Mouse (Mus musculus) kidney, embryonic 15.5 days (tissue): ENCODE results near the gene Lrp5. TPM values are rescaled to one million over a fixed set of nuclear protein-coding genes. Genes with fewer than 3 reads are reported as not detected.
A peak's percentile ranks its signal among the peaks of the same experiment; 100 is the strongest.

Source experiments
- ATAC-seq: fragments of 200-750 bp; cut with Nextera tagmentation; replicated peaks from 2 replicates; pipeline ENCODE4 v1.8.0; 2017; ENCODE audit warnings: moderate TSS enrichment; ENCODE audit not compliant: low FRiP score
- H3K27ac ChIP-seq: fragments of 300-500 bp; sonication (generic); 2 replicates; pipeline ENCODE4 v1.5.1; 2015; ENCODE audit warnings: mild to moderate bottlenecking, inconsistent platforms
- H3K27me3 ChIP-seq: fragments of 300-500 bp; sonication (generic); 2 replicates; pipeline ENCODE4 v1.6.1; 2015; ENCODE audit warnings: inconsistent platforms
- H3K36me3 ChIP-seq: fragments of 300-500 bp; sonication (generic); 2 replicates; pipeline ENCODE4 v1.6.1; 2015; ENCODE audit warnings: inconsistent platforms
- H3K4me1 ChIP-seq: fragments of 300-500 bp; sonication (generic); 2 replicates; pipeline ENCODE4 v1.6.1; 2015; ENCODE audit warnings: inconsistent platforms
- H3K4me2 ChIP-seq: fragments of 300-500 bp; sonication (generic); 2 replicates; pipeline ENCODE4 v1.6.1; 2015; ENCODE audit warnings: moderate library complexity, mild to moderate bottlenecking, inconsistent platforms
- H3K4me3 ChIP-seq: fragments of 300-500 bp; sonication (generic); replicated peaks from 2 replicates; pipeline ENCODE4 v1.5.1; 2015; ENCODE audit warnings: mild to moderate bottlenecking, inconsistent platforms
- H3K9ac ChIP-seq: fragments of 300-500 bp; sonication (generic); 2 replicates; pipeline ENCODE4 v1.6.1; 2015; ENCODE audit warnings: mild to moderate bottlenecking, inconsistent platforms
- H3K9me3 ChIP-seq: fragments of 300-500 bp; sonication (generic); replicated peaks from 2 replicates; pipeline ENCODE4 v1.6.1; 2016; ENCODE audit warnings: inconsistent platforms
- WGBS: fragments of 180-500 bp; shearing (Covaris S2); methylation state at CpG from one replicate; pipeline ENCODE4 v1.1.7; 2015; ENCODE audit warnings: mixed read lengths; 5-methylcytosine and 5-hydroxymethylcytosine counted together
- polyA plus RNA-seq: library from polyadenylated mRNA; unstranded; fragments of >200 nt; fragmentation: Nextera tagmentation; extraction: Ambion mirVana; gene quantifications from 2 replicates; pipeline ENCODE4 v1.2.1, GENCODE M21; 2015

Gene Lrp5
- polyA plus RNA-seq, 1 experiment from 2014 or later: 6.9 TPM

DNA sequence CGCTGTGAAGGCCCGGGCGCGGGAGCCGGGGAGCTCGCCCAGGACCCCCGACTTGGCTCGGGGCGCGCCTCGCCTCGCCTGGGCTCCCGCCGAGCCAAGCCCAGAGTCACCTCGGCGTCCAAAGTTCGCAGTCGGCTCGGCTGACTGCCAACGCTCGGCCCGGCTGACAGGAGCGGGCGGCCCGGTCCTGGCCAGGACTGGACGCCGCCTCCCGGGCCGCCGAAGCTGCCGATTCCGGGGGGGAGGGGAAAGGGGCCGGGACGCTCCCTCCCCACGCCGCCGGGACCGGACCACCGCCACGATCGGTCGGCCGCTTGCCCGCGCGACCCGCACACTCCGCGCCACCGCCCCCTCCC is 111.1 kb downstream of the Lrp5 start:
- peak; percentile 61 for ATAC-seq
- H3K9ac ChIP-seq: peak overlapping the region; percentile 92
- 0% methylated on average over 46 of the region's 50 CpGs for WGBS

DNA sequence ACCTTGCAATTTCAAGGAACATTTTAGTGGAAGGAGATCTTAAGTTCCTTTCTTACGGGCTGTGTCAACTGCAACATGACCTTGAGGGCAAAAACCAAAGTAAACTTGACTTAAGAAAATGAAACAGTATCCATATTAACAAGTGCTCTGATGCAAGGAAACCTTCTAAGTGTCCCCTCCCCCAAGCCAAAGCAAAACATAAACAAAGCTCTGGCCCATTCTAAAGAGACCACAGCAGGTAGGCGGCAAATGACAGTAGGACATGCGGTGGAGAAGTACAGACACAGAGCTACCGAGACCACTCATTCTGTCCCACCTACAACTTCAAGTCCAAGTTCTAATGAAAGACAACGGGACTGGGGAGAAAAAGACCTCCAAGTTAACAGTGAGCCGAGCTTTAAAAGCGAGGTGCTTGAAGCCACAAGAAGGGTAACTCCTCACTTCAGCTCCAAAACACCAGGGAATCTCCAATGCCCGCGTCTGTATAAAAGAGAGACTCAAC is 111.7 kb downstream of the Lrp5 start:
- H3K27me3 ChIP-seq: no peaks in the 10 kb centered on the region
- H3K27ac ChIP-seq: peak overlapping the region; percentile 98
- whole genome bisulfite sequencing: under 1% methylated on average over 9 of the region's 9 CpGs
- peaks cover 30% of the 10 kb centered on the region for H3K4me1 ChIP-seq
- peak overlapping the region; percentile 92 for H3K4me3 ChIP-seq
- H3K4me2 ChIP-seq: peak overlapping the region; percentile 78
- peak overlapping the region; percentile 92 for H3K9ac ChIP-seq
- no peaks in the 10 kb centered on the region for H3K9me3 ChIP-seq
- ATAC-seq: no peak
- no peaks in the 10 kb centered on the region for H3K36me3 ChIP-seq

More for the DNA sequence above, 111.1 kb downstream of the Lrp5 start:
- Histone ChIP-seq H3K4me1 (peaks cover 30% of the 10 kb centered on the region), H3K4me3 (peak overlapping the region; percentile 92), H3K9me3 (no peaks in the 10 kb centered on the region), H3K27ac (peak overlapping the region; percentile 98), H3K27me3 (no peaks in the 10 kb centered on the region), H3K4me2 (peak overlapping the region; percentile 78), H3K36me3 (no peaks in the 10 kb centered on the region)

DNA sequence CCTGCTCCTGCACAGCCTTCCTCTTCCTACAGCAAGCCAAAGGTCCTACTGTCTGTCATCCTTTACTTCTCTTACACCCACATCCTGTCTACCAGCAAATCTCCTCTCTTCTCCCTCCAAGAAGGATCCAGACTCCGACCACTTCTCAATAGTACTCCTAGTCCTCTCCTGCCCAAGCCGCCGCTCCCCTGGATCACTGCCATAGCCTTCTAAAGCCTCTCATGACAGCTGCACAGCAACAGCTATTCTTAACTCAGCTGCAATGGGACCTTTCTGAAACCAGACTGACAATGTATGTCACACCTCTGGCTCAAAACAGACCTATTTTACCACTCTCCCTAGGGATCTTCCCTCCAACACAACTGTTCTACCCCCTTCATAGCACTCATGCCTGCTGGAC is 122.1 kb downstream of the Lrp5 start:
- Histone ChIP-seq H3K4me1 (0 out of 2 replicates have a peak, but pooled peaks cover 10% of the 10 kb centered on the region), H3K36me3 (peaks cover 17% of the 10 kb centered on the region), H3K4me2 (no peak overlapping the region), H3K27me3 (no peaks in the 10 kb centered on the region), H3K4me3 (no peak overlapping the region), H3K9ac (no peak overlapping the region), H3K27ac (no peak overlapping the region), H3K9me3 (peaks cover under 1% of the 10 kb centered on the region)
- WGBS: 85% methylated on average over 3 of the region's 3 CpGs
- ATAC-seq: no peak

DNA sequence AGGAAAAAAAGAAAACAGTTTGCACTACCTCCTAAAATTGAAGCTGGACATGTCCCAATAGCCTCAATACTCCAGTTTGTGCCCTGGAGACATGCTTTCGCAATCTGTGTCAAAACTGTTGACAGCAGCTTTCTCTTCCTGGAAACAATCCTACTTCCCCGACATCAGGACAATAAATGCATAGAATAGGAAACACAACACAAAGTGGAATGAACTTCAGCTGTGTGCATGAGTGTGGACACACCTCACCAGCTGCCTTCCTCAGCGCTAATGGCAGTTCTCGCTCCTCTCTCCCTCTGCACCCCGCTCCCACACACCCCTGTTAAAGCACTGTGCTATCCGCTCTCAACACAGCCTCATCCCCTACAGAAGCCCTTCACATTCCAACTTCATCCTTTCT is 123.6 kb downstream of the Lrp5 start:
- Histone ChIP-seq H3K27me3 (no peaks in the 10 kb centered on the region), H3K4me2 (no peak overlapping the region), H3K4me3 (no peak overlapping the region), H3K36me3 (peaks cover 24% of the 10 kb centered on the region), H3K9ac (no peak overlapping the region), H3K9me3 (peaks cover 9% of the 10 kb centered on the region), H3K27ac (no peak overlapping the region), H3K4me1 (0 out of 2 replicates have a peak, but pooled peaks cover 5% of the 10 kb centered on the region)
- no peak for ATAC-seq
- whole genome bisulfite sequencing: 86% methylated on average over 6 of the region's 6 CpGs

DNA sequence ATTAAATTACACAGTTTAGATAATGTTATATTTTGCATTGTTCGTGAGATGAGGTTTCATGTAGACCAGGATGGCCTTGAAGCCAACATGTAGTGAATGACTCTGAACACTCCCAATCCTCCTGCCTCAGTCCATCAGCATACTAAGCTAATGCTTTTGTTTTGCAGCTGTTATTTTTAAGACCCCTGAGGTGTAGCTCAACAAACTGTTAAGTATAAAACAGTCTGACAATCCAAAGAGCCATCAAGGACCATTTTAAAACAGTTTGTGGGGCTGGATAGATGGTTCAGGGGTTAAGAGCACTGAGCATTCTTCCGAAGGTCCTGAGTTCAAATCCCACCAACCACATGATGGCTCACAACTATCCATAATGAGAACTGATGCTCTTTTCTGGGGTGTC is 124.1 kb downstream of the Lrp5 start:
- Histone ChIP-seq H3K9ac (no peak overlapping the region), H3K36me3 (peaks cover 24% of the 10 kb centered on the region), H3K9me3 (peaks cover 9% of the 10 kb centered on the region), H3K27me3 (no peaks in the 10 kb centered on the region), H3K4me1 (0 out of 2 replicates have a peak, but pooled peaks cover 8% of the 10 kb centered on the region), H3K27ac (no peak overlapping the region), H3K4me2 (no peak overlapping the region), H3K4me3 (no peak overlapping the region)
- no peak for ATAC-seq
- WGBS: 93% methylated on average over 2 of the region's 2 CpGs

DNA sequence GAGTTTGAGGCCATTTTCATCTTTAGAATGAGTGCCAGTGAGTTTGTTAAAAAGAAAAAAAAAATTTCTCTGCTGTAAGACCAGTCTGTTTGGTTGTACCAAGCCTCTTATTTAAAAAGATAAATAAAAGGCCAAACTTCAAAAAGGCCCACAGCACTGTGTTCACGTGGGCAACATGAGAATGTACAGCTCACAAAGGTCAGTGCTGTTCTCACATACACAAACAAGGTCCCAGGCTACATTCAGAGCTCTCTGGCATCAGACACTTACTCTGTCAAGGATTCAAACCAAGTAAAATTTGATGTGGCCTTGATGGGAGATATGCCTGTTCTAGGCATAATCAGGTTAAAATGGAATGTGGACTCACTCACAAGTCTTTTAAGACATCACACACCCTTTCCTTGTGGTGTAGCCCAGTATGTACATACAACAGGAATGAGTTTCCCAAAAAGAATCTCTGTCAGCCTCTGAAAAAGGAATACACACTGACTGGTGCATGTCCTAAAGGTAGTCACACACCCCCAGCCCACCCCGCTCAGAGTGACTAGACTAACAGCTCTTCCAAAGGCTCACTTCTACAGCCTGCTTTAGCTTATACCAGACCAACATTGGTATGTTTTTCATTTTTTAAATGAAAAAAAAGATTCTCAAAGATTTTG is 130.1 kb downstream of the Lrp5 start:
- Histone ChIP-seq H3K36me3 (peaks cover 18% of the 10 kb centered on the region; the same call in 1 of the 2 replicates), H3K27ac (no peak overlapping the region), H3K4me2 (no peak overlapping the region), H3K4me1 (peaks cover 12% of the 10 kb centered on the region), H3K27me3 (no peaks in the 10 kb centered on the region), H3K4me3 (no peak overlapping the region), H3K9me3 (peaks cover 9% of the 10 kb centered on the region), H3K9ac (no peak overlapping the region)
- 94% methylated on average over 2 of the region's 2 CpGs for WGBS
- ATAC-seq: no peak

DNA sequence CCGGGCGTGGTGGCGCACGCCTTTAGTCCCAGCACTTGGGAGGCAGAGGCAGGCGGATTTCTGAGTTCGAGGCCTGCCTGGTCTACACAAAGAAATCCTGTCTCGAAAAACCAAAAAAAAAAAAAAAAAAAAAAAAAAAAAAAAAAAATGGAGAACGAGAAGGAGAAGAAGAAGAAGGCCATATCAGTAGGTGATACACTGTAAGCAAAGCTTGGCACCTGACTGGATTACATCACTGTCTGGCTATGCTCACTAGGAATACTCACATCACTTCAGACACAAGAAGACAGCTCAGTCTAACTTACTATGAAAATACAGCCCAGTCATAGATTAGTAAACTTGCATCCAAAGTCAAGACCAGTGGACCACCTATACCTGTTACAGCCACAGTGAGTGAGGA is 131.6 kb downstream of the Lrp5 start:
- 92% methylated on average over 8 of the region's 8 CpGs for WGBS
- H3K4me3 ChIP-seq: no peak overlapping the region
- no peak overlapping the region for H3K9ac ChIP-seq
- peaks cover 12% of the 10 kb centered on the region for H3K4me1 ChIP-seq
- H3K4me2 ChIP-seq: no peak overlapping the region
- H3K27me3 ChIP-seq: no peaks in the 10 kb centered on the region
- H3K9me3 ChIP-seq: peaks cover 9% of the 10 kb centered on the region
- ATAC-seq: no peak
- H3K27ac ChIP-seq: no peak overlapping the region
- H3K36me3 ChIP-seq: peaks cover 8% of the 10 kb centered on the region; the same call in 1 of the 2 replicates

DNA sequence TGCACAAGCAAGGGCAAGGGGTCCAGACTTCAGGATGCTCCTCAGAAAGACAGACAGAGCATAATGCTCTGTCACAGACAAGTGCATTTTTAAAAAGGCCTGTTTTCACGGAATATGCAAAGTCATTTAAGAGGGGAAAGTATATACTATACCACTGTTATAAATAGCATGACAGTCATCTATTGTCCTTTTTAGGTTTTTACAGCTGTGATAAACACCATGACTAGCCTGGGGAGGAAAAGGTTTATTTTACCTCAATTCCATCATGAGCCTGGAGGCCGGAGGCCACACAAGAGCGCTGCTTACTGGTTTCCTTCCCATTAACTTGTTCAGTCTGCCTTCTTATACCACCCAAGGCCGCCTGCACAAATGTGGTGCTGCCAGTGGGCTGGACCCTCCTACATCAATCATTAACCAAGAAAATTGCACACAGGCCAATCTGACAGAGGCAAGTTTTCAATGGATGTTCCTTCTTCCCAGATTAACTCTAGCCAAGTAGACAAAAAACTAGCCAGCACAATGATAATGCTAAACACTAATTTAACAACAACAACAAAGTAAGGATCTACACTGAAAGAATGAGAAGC is 134.7 kb downstream of the Lrp5 start:
- Histone ChIP-seq H3K4me1 (peaks cover 9% of the 10 kb centered on the region), H3K9ac (no peak overlapping the region), H3K27ac (peak overlapping the region; percentile 28), H3K36me3 (peaks cover 13% of the 10 kb centered on the region), H3K9me3 (no peaks in the 10 kb centered on the region), H3K27me3 (no peaks in the 10 kb centered on the region), H3K4me3 (no peak overlapping the region), H3K4me2 (no peak overlapping the region)
- 38% methylated on average over 4 of the region's 4 CpGs for WGBS
- ATAC-seq: peak; percentile 58; the same call in 1 of the 2 replicates

DNA sequence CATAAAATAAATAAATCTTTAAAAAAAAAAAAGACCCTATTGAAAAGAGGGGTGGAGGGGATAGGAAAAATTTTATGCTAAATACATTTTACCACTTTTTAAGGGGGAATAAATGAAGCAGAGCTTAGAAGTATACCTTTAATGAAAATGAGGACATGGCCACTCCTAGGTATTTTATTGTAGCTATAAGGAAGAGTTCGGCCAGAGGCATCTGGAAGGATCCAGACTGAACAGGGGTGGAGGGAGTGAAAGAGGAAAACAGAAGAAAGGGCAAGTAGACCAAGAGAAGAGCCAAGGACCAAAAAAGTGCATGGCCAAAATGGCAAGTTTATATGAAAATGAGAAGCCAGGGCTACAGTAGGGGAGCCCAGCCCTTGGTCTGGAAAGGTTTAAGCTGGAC is 136.3 kb downstream of the Lrp5 start:
- no peak for ATAC-seq
- H3K4me1 ChIP-seq: peaks cover 9% of the 10 kb centered on the region
- 88% methylated on average over 1 of the region's 1 CpGs for WGBS
- no peaks in the 10 kb centered on the region for H3K27me3 ChIP-seq
- H3K4me2 ChIP-seq: no peak overlapping the region
- no peak overlapping the region for H3K4me3 ChIP-seq
- no peaks in the 10 kb centered on the region for H3K9me3 ChIP-seq
- H3K36me3 ChIP-seq: peaks cover 13% of the 10 kb centered on the region
- no peak overlapping the region for H3K27ac ChIP-seq
- no peak overlapping the region for H3K9ac ChIP-seq

DNA sequence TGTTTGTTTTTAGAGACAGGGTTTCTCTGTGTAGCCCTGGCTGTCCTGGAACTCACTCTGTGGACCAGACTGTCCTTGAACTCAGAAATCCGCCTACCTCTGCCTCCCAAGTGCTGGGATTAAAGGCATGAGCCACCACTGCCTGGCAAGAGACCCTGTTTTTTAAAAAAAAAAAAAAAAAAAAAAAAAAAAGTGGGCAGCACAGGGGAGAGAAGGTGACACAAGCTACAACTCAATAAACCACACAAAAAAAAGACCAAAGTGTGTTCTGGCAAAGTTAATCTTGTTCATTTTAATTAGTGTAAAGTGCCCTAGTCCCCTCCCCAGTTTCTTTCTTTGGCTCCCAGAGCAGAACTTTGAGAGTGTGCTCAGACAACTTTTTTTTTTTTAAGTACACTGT is 137.1 kb downstream of the Lrp5 start:
- no peak for ATAC-seq
- peaks cover 13% of the 10 kb centered on the region for H3K36me3 ChIP-seq
- H3K27ac ChIP-seq: no peak overlapping the region
- no peaks in the 10 kb centered on the region for H3K27me3 ChIP-seq
- H3K4me1 ChIP-seq: peaks cover 9% of the 10 kb centered on the region
- H3K9me3 ChIP-seq: no peaks in the 10 kb centered on the region
- no peak overlapping the region for H3K4me3 ChIP-seq
- WGBS: 63% methylated on average over 1 of the region's 1 CpGs
- H3K9ac ChIP-seq: no peak overlapping the region
- no peak overlapping the region for H3K4me2 ChIP-seq

DNA sequence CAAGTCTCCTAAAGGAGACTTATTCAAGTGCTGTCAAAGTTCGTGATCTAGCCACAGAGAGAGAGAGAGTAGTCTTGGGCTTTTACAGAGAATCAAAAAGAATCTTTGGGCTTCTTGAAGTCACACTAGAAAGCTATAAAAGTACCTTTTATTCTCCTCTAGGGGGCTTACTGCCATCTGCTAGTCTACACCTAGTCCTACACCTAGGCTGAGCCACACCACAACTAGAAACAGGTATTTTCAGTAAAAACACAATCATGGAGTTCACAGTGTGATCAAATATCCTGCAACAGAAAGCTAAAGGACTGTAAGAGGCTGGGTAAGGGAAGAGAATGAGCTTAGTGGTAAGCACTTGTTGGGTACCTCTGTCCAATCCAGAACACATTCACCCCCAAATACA is 138.1 kb downstream of the Lrp5 start:
- peaks cover 20% of the 10 kb centered on the region for H3K36me3 ChIP-seq
- H3K27ac ChIP-seq: no peak overlapping the region
- no peaks in the 10 kb centered on the region for H3K9me3 ChIP-seq
- ATAC-seq: no peak
- H3K27me3 ChIP-seq: no peaks in the 10 kb centered on the region
- H3K4me3 ChIP-seq: no peak overlapping the region
- 93% methylated on average over 1 of the region's 1 CpGs for WGBS
- no peak overlapping the region for H3K4me2 ChIP-seq
- H3K9ac ChIP-seq: no peak overlapping the region
- peaks cover 9% of the 10 kb centered on the region for H3K4me1 ChIP-seq

DNA sequence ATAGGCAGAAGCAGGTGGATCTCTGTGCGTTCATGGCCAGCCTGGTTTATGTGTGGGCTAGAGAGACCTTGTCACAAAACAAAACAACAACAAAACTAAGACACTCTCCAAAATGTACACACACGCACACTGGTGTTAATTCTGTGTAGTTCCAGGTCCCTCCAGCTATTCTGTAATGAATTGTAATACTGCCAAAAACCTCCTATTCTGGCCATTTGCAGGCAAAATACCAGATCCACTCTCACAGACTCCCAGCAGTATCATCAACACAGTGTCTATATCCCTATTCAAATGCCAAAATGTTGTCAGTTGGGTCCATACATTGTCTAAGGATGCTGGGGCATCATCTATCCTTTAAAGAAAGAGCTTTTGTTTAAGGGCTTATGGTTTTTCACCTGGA is 141.4 kb downstream of the Lrp5 start:
- Histone ChIP-seq H3K36me3 (peaks cover 41% of the 10 kb centered on the region), H3K27me3 (no peaks in the 10 kb centered on the region), H3K27ac (no peak overlapping the region), H3K4me1 (no peaks in the 10 kb centered on the region), H3K4me2 (no peak overlapping the region), H3K9me3 (no peaks in the 10 kb centered on the region), H3K9ac (no peak overlapping the region), H3K4me3 (no peak overlapping the region)
- ATAC-seq: no peak
- WGBS: 94% methylated on average over 2 of the region's 2 CpGs
